ENCODE assay signal across 7 mouse cellular contexts in the genomic region with DNA sequence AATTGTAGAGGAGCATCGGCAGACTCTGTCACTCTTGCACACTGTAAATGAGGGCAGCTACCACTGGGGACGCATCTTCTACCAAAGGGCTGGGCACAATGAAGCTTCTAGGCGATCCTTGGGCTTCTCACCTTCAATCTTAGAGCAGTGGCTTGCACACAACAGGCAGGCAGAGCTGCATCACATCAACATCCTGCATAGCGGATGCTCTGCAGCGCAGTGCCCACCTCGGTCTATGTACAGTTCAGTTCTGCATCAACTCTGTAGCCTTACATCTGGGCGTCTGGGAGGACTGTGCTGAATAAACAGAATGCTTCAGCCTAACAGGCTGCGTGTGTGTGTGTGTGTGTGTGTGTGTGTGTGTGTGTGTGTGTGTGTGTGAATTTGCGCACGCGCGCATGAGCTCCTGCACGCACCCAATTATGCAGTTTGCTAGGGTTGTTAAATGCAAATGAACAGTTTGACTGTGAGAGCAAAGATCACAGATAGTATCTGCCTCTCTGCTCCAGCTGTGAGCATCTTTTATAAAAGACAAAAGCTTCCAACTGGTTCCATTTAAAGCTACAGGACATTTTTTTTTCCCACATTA.
DNase-seq lines count a peak whose midpoint lies in the region; ATAC-seq lines count a peak whose summit lies in the region.

No protein-coding gene starts in this region.

- intact Hi-C loops in gastrocnemius, postnatal 36 days (cut with DNase I), result loop anchor here (1.0 kb wide), 1 partner anchor 13 kb away; no protein-coding TSS in a partner anchor

- peaks cover 39% of the 10 kb centered on the region for H3K4me1 ChIP-seq in forebrain, embryonic 13.5 days
- 0 out of 2 replicates have a peak, but pooled peaks cover 6% of the 10 kb centered on the region for H3K4me1 ChIP-seq in kidney, embryonic 14.5 days (ENCODE audit: control insufficient read depth, insufficient read depth, low read length)
- no peaks in the 10 kb centered on the region for H3K4me1 ChIP-seq in limb, embryonic 11.5 days (ENCODE audit: control insufficient read depth, insufficient read depth, low read length)

- no peaks in the 10 kb centered on the region for H3K36me3 ChIP-seq in forebrain, embryonic 13.5 days (ENCODE audit: poor library complexity, severe bottlenecking)
- no peaks in the 10 kb centered on the region for H3K36me3 ChIP-seq in kidney, embryonic 14.5 days (ENCODE audit: control insufficient read depth, insufficient read depth, low read length)
- no peaks in the 10 kb centered on the region for H3K36me3 ChIP-seq in limb, embryonic 11.5 days (ENCODE audit: control insufficient read depth, insufficient read depth, low read length)

- H3K27ac ChIP-seq in forebrain, embryonic 13.5 days, result peak overlapping the region; percentile 88
- no peak overlapping the region for H3K27ac ChIP-seq in kidney, embryonic 14.5 days (ENCODE audit: low read depth, low read length)
- H3K27ac ChIP-seq in limb, embryonic 11.5 days (replicated peaks; ENCODE audit: low read depth, low read length), result no peak overlapping the region

- peak overlapping the region; percentile 57 for H3K4me2 ChIP-seq in forebrain, embryonic 13.5 days
- 0 out of 2 replicates have a peak overlapping the region, but pooled peaks have one; percentile 15 for H3K4me2 ChIP-seq in kidney, embryonic 14.5 days (replicated peaks; ENCODE audit: low read depth, low read length)
- H3K4me2 ChIP-seq in limb, embryonic 11.5 days (ENCODE audit: low read depth, severe bottlenecking), result no peak overlapping the region

- WGBS in forebrain, embryonic 13.5 days, result 7% methylated on average over 13 of the region's 13 CpGs
- 22% methylated on average over 13 of the region's 13 CpGs for WGBS in kidney, embryonic 14.5 days
- 25% methylated on average over 13 of the region's 13 CpGs for WGBS in limb, embryonic 11.5 days

- peak; percentile 73 for DNase-seq in ES-CJ7 (ENCODE audit: low read depth, low spot score)
- peak; percentile 60 for DNase-seq in brain, embryonic 18.5 days (ENCODE audit: low read depth, low spot score)
- peak; percentile 22 for DNase-seq in limb, embryonic 11.5 days (ENCODE audit: low spot score)
- DNase-seq in right cerebral cortex, postnatal 4 days, result peak; percentile 52
- DNase-seq in gastrocnemius, postnatal 36 days, result no peak

- H3K9me3 ChIP-seq in forebrain, embryonic 13.5 days (replicated peaks), result no peaks in the 10 kb centered on the region
- H3K9me3 ChIP-seq in kidney, embryonic 14.5 days (ENCODE audit: control insufficient read depth, low read length), result no peaks in the 10 kb centered on the region
- H3K9me3 ChIP-seq in limb, embryonic 11.5 days (ENCODE audit: control insufficient read depth, low read length), result no peaks in the 10 kb centered on the region

- peak overlapping the region; percentile 33 for H3K4me3 ChIP-seq in forebrain, embryonic 13.5 days
- no peak overlapping the region for H3K4me3 ChIP-seq in kidney, embryonic 14.5 days (ENCODE audit: low read length)
- no peak overlapping the region for H3K4me3 ChIP-seq in limb, embryonic 11.5 days (ENCODE audit: low read depth, low read length)

- peak overlapping the region; percentile 62 for H3K9ac ChIP-seq in forebrain, embryonic 13.5 days
- no peak overlapping the region for H3K9ac ChIP-seq in kidney, embryonic 14.5 days (ENCODE audit: low read depth, low read length)
- H3K9ac ChIP-seq in limb, embryonic 11.5 days (ENCODE audit: low read length), result no peak overlapping the region

- peak; percentile 88 for ATAC-seq in forebrain, embryonic 13.5 days
- ATAC-seq in kidney, embryonic 14.5 days (ENCODE audit: low FRiP score, low TSS enrichment), result no peak
- no peak for ATAC-seq in limb, embryonic 11.5 days (ENCODE audit: insufficient number of reproducible peaks, low FRiP score, low TSS enrichment, low read depth)

- H3K27me3 ChIP-seq in forebrain, embryonic 13.5 days, result no peaks in the 10 kb centered on the region
- no peaks in the 10 kb centered on the region for H3K27me3 ChIP-seq in kidney, embryonic 14.5 days (ENCODE audit: control insufficient read depth, insufficient read depth, low read length)
- H3K27me3 ChIP-seq in limb, embryonic 11.5 days (ENCODE audit: control insufficient read depth, insufficient read depth, low read length), result no peaks in the 10 kb centered on the region

Comparison
In these comparisons a context has a peak if more than half of its experiments do, and no peak if none do; other contexts are left out.
1. DNase-seq: peak in ES-CJ7 (single experiment), brain, embryonic 18.5 days (single experiment), limb, embryonic 11.5 days (single experiment) and right cerebral cortex, postnatal 4 days (single experiment); none in gastrocnemius, postnatal 36 days (0 of 2).